Mouse (Mus musculus): ENCODE measurements around the gene Unc119b.
"Not testable (repeated sequence)": the region's sequence is repeated elsewhere in the genome, so short reads cannot be mapped to it uniquely, and the experiment has no call there.

GRCm38 (mm10) chr5:115164446-115164845 lies 29.7 kb upstream of the Unc119b start:
- not testable (repeated sequence) for TF ChIP-seq CTCF, EP300 (IDR thresholded peaks at IDR 0.05; ENCODE audit: low read depth)

All from liver, postnatal 0 days (tissue).